Mouse (Mus musculus) G1E (cell line): ENCODE results near the gene Ppbp. TPM values are rescaled to one million over a fixed set of nuclear protein-coding genes. Genes with fewer than 3 reads are reported as not detected.

ENCODE experiments used
- ATAC-seq: 2 replicates; pipeline ENCODE4 v1.8.0; 2016; ENCODE audit warnings: mild to moderate bottlenecking; ENCODE audit not compliant: insufficient number of reproducible peaks, poor library complexity, low FRiP score, severe bottlenecking; ENCODE audit errors: extremely low read depth
- DNase-seq: peaks from one replicate; pipeline ENCODE4 v3.0.0; 2012; ENCODE audit warnings: low spot score
- H3K27me3 ChIP-seq: 2 replicates; pipeline ENCODE4 v1.6.1; 2012; ENCODE audit warnings: mild to moderate bottlenecking, low read length, inconsistent platforms; ENCODE audit not compliant: insufficient read depth
- H3K36me3 ChIP-seq: replicated peaks from 2 replicates; pipeline ENCODE3; 2012; ENCODE audit warnings: mild to moderate bottlenecking, inconsistent platforms
- H3K4me1 ChIP-seq: 2 replicates; pipeline ENCODE4 v1.6.1; 2012; ENCODE audit warnings: low read depth, low read length, inconsistent platforms, mixed read lengths; ENCODE audit not compliant: insufficient read depth
- H3K4me3 ChIP-seq: 2 replicates; pipeline ENCODE4 v1.5.1; 2012; ENCODE audit warnings: low read depth, mild to moderate bottlenecking, inconsistent platforms, low read length, moderate library complexity, mixed read lengths
- H3K9me3 ChIP-seq: replicated peaks from 2 replicates; pipeline ENCODE4 v1.6.1; 2012; ENCODE audit warnings: inconsistent platforms
- CTCF ChIP-seq: IDR thresholded peaks from 2 replicates; pipeline ENCODE4 v1.5.1; 2012; ENCODE audit warnings: low read depth, low read length, inconsistent platforms, mixed read lengths
- GATA1 ChIP-seq: IDR thresholded peaks from 2 replicates; pipeline ENCODE4 v1.6.1; 2012; ENCODE audit warnings: borderline replicate concordance, low read length, inconsistent platforms, mixed read lengths
- GATA2 ChIP-seq: IDR thresholded peaks from 2 replicates; pipeline ENCODE4 v1.6.1; 2012; ENCODE audit warnings: low read depth, low read length, inconsistent platforms, borderline replicate concordance
- POLR2AphosphoS5 ChIP-seq: IDR thresholded peaks from 2 replicates; pipeline ENCODE4 v1.6.1; 2012; ENCODE audit warnings: low read depth, low read length, inconsistent platforms; ENCODE audit not compliant: insufficient replicate concordance
- TAL1 ChIP-seq: conservative IDR thresholded peaks from 2 replicates; pipeline ENCODE4 v1.6.1; 2012; ENCODE audit warnings: low read depth, low read length, inconsistent platforms, mixed read lengths
- polyA plus RNA-seq: library from polyadenylated mRNA; stranded (reverse); fragments of >175 nt; gene quantifications from 2 replicates; pipeline ENCODE4 v1.2.3, GENCODE M21; 2012
- total RNA-seq, 2 experiments: library from RNA; stranded (forward) in 1 of 2; stranded (reverse) in 1 of 2; fragments of 200-1000 nt in 1 of 2; fragments of >200 nt in 1 of 2; fragmentation: Nextera tagmentation in 1 of 2; gene quantifications; 2 replicates each; pipeline ENCODE4 v1.2.3; 2014 to 2017

Ppbp gene
- total and polyA plus RNA-seq, 3 experiments: 0.51 to 9.5 (median 1.4) TPM

GRCm38 (mm10) chr5:90759077-90760065 lies 8.9 kb upstream of the Ppbp start, which contains the start of gene Cxcl5:
Gene Cxcl5 (plus strand): TSS chr5:90759360.
- TF ChIP-seq GATA2 (no peak), GATA1 (no peak), POLR2AphosphoS5 (no peak), CTCF (no peak), TAL1 (no peak)
- Histone ChIP-seq H3K36me3 (no peaks in the 10 kb centered on the region), H3K4me1 (peaks cover 53% of the 10 kb centered on the region), H3K9me3 (no peaks in the 10 kb centered on the region; the same call in 1 of the 2 replicates), H3K4me3 (peak within 1 kb of the TSS; percentile 41; the same call in 1 of the 2 replicates), H3K27me3 (no peaks in the 10 kb centered on the region)
- ATAC-seq (no peak), DNase-seq (no peak)

DNA sequence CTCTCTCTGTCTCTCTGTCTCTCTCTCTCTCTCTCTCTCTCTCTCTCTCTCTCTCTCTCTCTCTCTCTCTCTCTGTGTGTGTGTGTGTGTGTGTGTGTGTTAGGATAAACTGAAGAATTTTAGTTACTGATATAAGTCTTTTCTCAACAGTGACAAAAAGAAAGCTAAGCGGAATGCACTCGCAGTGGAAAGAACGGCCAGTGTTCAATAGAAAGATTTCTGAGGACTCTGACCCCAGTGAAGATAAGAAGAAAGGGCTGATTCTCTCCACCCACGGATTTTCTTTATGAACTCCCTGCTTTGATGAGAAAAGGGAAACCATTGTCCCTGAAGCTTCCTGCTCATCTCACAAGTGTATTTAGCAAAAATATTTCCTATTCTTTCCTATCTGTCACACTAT lies 8.0 kb upstream of the Ppbp start:
- Histone ChIP-seq H3K27me3 (no peaks in the 10 kb centered on the region), H3K36me3 (no peaks in the 10 kb centered on the region), H3K9me3 (no peaks in the 10 kb centered on the region; the same call in 1 of the 2 replicates), H3K4me3 (no peak overlapping the region), H3K4me1 (peaks cover 56% of the 10 kb centered on the region)
- no peak for DNase-seq
- TF ChIP-seq POLR2AphosphoS5: no peak
- no peak for TF ChIP-seq CTCF
- TF ChIP-seq TAL1: no peak
- TF ChIP-seq GATA1: no peak
- no peak for TF ChIP-seq GATA2
- no peak for ATAC-seq

- H3K4me1 ChIP-seq: peaks cover 60% of the 10 kb centered on the region
- H3K9me3 ChIP-seq: no peaks in the 10 kb centered on the region; the same call in 1 of the 2 replicates
- no peaks in the 10 kb centered on the region for H3K36me3 ChIP-seq
- no peak for ATAC-seq
- H3K4me3 ChIP-seq: no peak overlapping the region
- no peak for DNase-seq
- H3K27me3 ChIP-seq: no peaks in the 10 kb centered on the region
- TF ChIP-seq GATA1 (no peak), GATA2 (no peak), CTCF (no peak), TAL1 (no peak), POLR2AphosphoS5 (no peak)
Measured at GRCm38 (mm10) chr5:90760844-90761243, 7.5 kb upstream of the Ppbp start.

- no peaks in the 10 kb centered on the region for H3K36me3 ChIP-seq
- no peaks in the 10 kb centered on the region; the same call in 1 of the 2 replicates for H3K9me3 ChIP-seq
- DNase-seq (no peak), ATAC-seq (no peak)
- H3K4me3 ChIP-seq: no peak overlapping the region
- no peaks in the 10 kb centered on the region for H3K27me3 ChIP-seq
- peaks cover 65% of the 10 kb centered on the region for H3K4me1 ChIP-seq
- no peak for TF ChIP-seq POLR2AphosphoS5
- TF ChIP-seq CTCF: no peak
- no peak for TF ChIP-seq GATA1
Measured at GRCm38 (mm10) chr5:90761834-90762233, 6.5 kb upstream of the Ppbp start.

DNA sequence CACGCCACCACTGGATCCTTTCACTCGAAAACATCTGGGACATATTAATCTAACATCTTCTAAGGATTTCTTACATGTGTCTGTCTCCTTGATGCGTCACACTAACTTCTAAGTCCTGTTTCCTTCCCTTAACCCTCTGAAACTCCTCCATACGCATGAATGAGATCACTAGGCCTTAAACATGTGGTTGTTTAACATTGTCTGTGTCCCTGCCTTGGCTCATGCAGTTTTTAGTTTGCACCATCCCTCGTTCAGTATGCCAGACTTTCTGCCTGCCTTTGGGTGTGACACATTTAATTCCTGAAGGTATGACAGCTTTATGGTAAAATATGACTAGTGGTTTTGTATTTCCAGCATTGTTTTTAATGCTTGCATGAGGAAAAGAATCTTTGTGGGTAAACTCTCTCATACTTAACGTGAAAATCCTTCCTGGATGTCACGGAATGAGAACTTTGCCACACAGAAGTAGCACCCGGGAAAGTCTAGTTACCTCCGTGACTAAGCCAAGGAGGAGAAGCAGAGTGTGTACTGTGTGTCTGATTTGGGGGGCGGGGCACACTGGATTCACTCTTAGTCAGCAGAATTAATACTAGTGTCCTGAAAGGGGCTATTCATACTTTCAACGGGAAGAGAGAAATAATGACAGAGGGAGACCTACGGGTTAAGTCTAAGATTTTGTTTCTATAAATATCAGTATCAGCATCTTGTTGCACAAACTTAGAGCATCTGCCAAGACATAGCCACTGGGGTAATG lies 4.2 kb upstream of the Ppbp start:
- no peaks in the 10 kb centered on the region for H3K36me3 ChIP-seq
- peaks cover 59% of the 10 kb centered on the region for H3K4me1 ChIP-seq
- no peak overlapping the region for H3K4me3 ChIP-seq
- H3K27me3 ChIP-seq: no peaks in the 10 kb centered on the region
- H3K9me3 ChIP-seq: no peaks in the 10 kb centered on the region; the same call in 1 of the 2 replicates
- no peak for TF ChIP-seq CTCF
- no peak for TF ChIP-seq POLR2AphosphoS5
- no peak for TF ChIP-seq TAL1
- TF ChIP-seq GATA2: no peak
- no peak for TF ChIP-seq GATA1
- no peak for DNase-seq
- no peak for ATAC-seq
